Mouse (Mus musculus) lung, postnatal 25 days (tissue): ENCODE data around the gene Usp39.
A peak's percentile ranks its signal among the peaks of the same experiment; 100 is the strongest.

Experiments used
- DNase-seq: peaks from one replicate; pipeline ENCODE4 v3.0.0; 2022; ENCODE audit warnings: low spot score

Gene Usp39

DNA sequence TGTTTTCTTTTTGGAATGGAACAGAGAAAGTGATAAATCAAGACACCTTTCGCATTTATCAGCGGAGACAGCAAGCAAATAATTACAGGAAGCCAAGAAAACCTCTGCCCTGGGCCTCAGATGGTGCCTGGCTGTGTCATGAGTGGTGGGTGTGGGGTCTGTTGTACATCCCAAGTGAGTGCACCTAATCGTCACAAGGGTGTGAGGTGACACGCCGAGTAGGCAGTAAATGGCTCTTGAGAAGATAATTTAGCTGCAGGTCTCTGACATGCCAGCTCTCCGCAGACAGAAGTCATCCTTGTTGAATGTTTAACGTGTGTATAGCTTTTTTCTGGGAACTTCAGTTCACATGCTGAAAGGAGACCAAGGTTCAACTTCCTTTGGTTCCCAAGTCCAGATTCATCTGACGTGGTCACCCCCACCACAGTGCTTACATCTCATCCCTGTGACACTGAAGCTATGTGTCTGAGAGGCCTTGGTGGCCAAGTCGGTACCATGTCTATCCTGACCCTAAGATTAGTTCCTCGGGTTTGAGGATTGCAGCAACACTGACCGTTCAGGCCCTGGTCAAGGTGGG lies 42.5 kb downstream of the Usp39 start:
- no peak for DNase-seq

DNA sequence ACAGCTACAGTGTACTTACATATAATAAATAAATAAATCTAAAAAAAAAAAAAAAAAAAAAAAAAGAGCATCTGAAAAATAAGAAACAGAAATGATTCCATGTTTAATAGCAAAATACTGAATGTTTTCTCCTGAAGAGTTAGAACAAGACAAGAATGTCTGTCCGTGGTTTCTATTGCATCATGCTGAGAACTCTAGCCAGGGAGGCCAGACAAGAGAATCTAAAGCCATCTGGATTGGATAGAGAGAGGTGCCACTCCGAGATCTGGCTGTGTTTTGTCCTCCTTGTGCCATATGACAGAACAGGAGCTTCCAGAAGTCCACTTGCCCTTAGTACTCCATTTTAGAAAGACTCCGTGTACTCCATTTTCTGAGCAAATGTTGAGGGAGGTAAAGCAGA lies 47.2 kb downstream of the Usp39 start:
- no peak for DNase-seq

DNA sequence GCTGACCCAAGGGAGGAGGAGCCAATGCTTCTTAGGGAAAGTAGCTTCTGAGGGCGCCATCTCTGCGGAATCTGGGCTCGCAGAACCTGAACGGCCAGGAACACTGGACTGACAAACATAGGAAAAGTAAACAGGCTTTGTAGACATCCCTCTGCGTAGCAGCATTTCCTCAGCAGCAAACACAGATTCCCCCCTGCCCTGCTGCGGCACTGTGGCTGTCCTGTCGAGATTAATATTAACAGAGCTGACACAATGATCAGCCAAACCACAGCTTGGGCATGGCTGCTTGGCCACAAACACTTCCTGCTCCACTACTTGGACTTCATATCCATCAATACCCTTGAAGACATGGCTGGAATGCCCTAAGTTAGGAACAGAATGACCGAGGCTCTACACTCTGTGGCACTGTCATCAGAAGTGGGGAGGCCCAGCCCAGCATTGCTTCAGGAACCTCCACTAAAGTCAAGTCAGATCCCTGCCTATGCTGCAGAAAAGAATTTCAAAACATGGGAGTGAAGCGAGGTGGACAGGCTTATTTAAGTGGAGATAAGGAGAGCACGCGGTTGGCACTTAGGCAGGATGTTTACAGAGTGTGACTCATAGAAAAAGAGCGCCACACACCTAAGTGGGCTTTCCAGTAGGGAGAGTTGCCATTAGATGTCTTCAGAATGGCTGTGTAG lies 51.9 kb downstream of the Usp39 start:
- DNase-seq, result peak; percentile 82

DNA sequence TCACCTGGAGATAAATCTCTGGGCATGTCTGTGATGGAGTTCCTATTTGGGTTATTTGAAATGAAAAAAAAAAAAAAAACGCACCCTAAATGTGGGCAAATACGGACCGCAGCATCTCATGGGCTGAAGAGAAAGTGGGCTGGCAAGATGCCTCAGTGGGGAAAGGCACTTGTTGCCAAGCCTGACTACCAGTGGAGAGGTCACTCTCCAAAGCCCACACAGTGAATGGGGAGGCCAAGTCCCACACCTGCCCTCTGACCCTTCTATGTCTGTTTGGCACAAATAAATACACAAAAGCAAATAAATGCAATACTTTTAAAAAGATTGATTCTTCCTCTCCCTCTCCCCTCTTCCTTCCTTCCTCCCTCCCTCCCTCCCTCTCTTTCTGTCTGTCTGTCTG lies 55.5 kb downstream of the Usp39 start:
- DNase-seq, result no peak

DNA sequence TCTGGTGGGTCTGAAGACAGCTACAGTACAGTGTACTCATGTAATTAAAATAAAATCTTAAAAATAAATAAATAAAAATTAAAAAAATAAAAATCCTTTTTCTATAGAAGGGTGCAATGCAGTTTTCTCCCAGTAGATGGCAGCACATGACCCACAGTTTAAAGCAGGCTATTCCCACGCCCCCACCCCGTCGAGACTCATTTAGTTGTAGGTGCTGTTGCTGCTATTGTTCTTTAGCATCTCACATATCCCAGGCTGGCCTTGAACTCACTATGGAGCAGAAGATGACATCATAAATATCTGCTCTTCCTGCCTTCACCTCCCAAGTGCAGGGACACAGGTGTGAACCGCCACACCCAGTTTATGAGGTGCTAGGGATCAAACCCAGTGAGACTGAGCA lies 61.1 kb downstream of the Usp39 start:
- DNase-seq, result no peak

DNA sequence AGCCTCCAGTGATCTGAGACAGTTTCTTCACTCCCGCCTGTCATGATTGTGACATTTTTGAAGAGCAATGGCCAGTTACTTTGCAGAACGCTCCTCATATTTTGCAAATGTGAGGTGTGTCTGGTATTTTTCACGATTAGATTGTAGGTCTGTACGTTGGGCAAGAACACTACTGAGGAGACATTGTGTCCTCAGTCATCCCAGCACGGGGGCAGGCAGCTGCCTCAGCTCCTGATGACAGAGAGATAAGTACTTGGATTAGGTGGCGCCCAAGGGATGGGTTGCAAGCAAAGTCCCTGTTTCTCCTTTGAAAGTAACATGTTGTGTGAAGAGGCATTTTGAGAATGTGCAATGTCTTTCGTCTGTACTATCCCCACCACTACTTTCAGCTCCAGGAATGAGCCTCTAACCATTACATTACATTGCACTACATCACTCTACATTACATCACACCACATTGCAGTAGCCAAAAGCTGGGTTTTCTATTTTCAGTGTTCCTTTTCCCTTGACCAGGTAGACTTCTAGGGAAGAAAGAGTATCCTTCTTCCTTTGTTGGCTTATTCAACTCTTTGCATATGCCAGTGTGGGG lies 64.5 kb downstream of the Usp39 start:
- DNase-seq, result no peak

DNA sequence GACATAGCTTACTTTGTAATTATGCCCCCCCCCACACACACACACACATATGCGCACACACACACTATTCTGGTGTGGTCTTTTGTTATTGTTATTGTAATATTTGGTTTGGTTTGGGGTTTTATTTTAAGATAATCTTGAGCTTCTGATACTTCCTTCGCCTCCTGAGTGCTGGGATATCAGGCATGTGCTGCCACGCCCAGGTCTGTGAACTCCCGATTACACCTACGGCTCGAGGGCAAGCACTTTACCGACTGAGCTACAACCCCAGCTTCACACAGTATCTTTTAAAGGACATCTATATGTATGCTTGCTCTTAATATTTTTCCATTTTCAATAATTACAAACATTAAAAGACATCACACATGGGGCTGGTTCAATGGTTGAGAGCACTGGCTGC lies 65.5 kb downstream of the Usp39 start:
- no peak for DNase-seq

DNA sequence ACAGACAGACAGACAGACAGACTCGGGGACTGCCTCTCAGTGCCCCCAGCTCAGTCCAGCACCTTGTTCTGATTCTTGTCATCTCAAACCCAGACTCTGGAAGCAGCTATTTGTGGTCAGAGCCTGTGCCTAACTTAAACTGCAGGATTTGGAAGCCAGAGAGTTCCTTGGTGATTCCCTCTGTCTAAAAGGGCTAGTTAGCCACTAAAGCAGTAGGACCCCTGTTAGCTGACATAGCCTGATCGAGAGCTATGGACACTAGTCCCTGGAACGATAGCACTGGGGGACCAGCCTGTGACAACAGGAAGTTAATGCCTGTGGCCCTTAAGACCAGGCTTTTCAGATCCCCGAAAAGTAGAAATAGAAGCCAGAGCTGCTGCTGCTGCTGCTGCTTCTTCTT lies 66.1 kb downstream of the Usp39 start:
- DNase-seq, result no peak

DNA sequence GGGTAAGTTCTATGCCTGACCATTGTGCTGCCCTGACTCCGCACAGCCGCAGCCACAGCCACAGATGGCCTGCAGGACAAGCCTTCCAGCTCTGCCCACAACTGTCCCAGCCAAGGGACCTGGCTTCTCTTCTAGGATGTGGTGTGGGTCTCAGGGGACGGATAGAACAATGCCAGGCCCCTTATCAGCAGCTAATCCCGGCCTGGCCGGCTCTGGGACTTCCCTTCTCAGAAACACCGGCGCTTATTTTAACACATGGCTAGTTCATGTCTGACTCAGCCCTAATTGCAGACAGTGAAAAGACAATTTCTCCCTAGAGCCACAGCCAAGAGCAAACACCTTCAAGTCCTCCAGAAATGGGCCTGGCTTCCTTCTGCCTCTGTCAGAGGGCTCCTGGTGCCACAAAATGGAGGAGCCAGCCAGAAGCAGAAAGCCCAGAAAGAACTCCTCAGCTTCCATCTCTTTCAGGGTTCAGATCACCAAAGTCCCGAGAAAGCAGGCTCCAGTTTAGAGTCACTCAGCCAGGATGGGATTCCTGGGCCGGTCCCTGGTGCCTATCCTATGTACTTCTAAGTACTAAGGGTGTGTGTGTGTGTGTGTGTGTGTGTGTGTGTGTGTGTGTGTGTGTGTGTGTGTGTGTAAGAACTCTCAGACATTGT lies 67.3 kb downstream of the Usp39 start:
- peak; percentile 49 for DNase-seq

DNA sequence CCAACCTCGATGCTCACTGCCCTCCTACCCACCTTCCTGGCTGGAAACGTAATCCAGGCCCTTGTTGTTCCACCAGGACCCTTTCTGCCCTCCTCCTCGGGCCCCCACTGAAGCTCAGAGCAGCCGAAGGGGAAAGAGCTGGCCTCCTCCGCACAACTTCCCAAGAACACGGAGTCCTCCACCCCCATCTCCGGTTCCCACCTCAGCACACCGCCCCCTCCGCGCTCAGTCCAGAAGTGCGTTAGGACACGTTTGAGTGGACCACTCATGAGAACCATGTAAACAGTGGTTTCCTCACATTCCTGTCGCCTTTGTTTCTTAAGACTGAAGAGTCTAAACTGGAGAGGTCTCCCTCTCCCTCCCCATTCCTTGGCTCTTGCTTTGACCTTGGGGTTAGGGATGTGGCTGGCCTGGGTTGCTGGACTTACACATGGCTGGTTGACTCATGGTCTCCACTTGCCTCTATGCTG lies 68.0 kb downstream of the Usp39 start:
- peak; percentile 89 for DNase-seq

DNA sequence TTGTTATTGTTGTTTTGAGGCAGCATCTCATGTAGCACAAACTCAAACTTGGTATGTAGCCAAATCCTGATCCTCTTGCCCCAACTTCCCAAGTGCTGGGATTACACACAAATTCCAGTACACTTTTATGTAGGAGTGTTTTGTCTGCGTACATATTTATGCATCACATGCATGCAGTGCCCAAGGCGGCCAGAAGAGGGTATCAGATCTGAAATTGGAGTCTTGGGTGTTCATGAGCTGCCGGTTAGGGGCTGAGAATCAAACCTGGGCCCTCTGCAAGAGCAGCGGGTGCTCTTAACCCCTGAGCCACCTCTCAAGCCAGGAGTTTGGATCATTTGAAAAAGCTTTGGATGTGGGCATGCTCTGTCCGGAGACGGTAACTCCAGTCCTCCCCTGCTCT lies 68.8 kb downstream of the Usp39 start:
- no peak for DNase-seq

DNA sequence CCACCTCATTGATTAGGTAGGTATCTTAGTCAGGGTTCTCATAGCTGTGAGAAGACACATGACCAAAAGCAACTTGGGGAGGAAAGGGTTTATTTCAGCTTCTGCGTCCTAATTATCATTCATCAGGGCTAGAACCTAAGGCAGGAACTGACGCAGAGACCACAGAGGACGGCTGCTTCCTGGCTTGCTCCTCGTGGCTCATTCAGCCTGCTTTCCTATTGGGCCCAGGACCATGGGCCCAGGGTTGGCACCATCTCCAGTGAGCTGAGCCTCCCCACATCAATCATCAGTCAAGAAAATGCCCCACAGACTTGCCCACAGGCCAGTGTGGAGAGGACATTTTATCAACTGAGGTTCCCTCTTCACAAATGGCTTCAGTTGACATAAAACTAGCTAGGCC lies 69.5 kb downstream of the Usp39 start:
- DNase-seq, result no peak

DNA sequence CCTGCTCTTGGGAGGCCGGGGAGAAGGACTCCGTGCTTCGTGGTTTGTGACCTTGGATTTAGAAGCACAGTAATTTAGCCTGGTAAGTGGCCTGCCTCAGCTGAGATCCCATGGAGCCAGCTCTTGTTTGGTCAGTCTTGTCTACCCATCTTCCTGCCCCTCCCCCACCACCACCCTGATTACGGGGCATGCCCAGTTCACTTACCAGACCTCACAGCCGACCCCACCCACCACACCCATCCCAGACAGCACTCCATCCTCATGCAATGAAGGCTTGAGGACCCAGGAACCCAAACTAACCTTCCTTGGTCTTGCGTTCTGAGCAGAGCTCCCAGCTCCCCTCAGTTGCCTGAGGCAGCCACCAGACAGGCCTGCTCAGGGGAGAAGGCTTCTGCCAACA lies 71.8 kb downstream of the Usp39 start:
- no peak for DNase-seq

DNA sequence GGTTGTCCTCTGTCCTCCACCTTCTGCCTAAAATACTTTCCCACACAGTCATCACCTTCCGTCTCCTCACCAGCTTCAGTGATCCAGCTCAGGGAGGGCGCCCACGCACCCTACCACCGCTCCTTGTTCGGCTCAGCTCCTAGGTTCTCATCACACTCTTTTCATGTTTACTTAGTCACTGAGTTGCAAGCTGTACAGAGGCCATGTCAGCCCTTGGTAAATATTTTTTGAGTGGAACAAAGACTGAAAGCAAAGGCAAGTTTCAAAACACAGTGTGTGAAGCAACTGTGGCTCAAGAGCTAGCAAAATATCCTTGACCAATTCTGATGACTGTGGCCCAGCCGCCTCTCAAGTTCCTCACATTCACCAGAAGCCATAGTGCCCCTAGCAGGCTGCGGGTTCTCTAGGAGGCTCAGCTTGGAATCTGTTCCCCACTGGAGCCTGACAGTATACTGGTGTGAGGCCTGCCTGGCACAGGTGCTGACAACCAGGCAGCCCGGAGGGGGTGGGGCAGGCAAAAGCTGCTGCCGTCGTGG lies 72.8 kb downstream of the Usp39 start:
- peak; percentile 89 for DNase-seq

DNA sequence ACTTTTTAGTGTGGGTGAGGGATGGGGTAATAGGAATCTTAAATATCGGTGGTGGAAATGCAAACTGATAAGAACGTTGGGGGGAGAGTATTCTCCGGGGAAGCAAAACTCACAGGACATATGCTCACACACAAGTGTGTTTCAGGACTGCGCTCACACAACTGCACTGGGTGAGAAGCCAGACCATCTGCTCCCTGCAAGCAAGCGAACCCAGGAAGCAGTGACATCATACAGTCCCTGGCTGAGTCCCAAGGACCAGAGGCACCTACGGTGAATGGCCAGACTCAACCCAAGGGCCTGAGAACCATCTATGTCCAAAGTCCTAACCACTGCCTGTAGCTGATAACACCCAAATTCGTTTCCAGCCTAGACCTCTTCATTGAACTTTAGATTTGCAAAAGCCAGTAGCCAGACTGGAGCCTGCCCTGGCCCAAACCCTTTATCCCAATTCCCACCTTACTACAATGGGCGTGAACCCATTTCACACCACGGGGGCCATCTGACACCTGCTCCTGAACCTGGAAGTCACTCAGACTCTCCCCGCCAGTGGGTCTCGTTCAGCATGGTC lies 73.9 kb downstream of the Usp39 start:
- DNase-seq, result peak; percentile 45

DNA sequence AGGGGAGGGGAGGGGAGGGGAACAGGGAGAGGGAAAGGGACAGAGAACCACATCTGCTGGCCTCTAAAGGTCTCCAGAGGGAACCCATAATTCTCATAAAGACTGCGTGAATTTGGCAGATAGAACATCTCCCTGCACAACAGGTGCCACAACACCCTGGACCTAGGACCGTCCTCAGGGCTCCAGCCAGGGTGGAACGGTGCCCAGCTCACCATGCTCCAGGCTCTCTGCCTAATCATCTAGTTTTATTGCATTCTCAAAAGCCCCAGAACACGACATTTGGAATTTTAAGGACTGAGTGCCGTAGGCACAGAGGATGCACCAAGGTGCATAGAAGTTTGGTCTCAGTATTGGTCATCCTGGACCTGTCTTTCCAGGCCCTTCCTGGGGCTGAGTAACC lies 74.7 kb downstream of the Usp39 start:
- no peak for DNase-seq
